Mouse (Mus musculus): ENCODE measurements around the gene Rbms3. TPM values are rescaled to one million over a fixed set of nuclear protein-coding genes. Genes with fewer than 3 reads are reported as not detected.
A peak's percentile ranks its signal among the peaks of the same experiment; 100 is the strongest.

Gene Rbms3
- polyA plus RNA-seq, 1 experiment from 2014 or later, result 76.1 TPM

DNA sequence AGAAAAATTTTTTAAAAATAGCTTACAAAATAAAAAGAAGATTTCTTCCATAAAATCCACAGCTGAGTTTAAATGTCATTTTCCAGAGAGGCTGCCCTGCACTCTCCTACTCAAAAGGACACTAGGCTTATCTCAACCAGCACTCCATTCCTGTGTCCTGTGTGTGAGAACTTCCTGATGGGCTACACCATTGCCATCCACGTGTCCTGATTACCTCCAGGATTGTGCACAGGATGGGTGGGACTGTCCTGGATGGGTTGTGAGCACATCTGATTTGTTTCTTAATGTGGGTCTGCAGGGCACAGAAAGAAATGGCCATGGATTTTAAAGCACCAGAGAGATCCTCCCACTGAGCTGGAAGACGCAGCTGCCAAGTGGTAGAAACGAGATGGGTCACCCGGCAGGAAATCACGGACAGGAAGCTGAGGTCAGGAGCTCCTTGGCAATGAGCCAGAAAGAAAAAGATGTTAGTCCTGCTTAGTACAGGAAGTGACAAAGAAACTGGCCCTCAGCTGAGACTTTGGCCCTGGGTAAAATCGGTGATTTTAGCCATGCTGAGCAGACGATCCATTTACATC is 256.5 kb downstream of the Rbms3 start:
- WGBS, result 33% methylated on average over 7 of the region's 7 CpGs
- Histone ChIP-seq H3K9ac (ENCODE audit: low read length) (no peak overlapping the region), H3K27ac (ENCODE audit: low read length) (no peak overlapping the region), H3K9me3 (replicated peaks; ENCODE audit: control insufficient read depth, low read length) (no peaks in the 10 kb centered on the region), H3K4me2 (ENCODE audit: low read depth, low read length) (no peak overlapping the region), H3K36me3 (ENCODE audit: control insufficient read depth, insufficient read depth, low read length) (no peaks in the 10 kb centered on the region), H3K27me3 (ENCODE audit: control insufficient read depth, insufficient read depth, low read length) (no peaks in the 10 kb centered on the region), H3K4me3 (replicated peaks; ENCODE audit: low read length) (no peak overlapping the region), H3K4me1 (ENCODE audit: control insufficient read depth, insufficient read depth, low read length) (0 out of 2 replicates have a peak, but pooled peaks cover under 1% of the 10 kb centered on the region)
- ATAC-seq (ENCODE audit: insufficient read depth, low FRiP score), result peak; percentile 10; the same call in 1 of the 2 replicates

DNA sequence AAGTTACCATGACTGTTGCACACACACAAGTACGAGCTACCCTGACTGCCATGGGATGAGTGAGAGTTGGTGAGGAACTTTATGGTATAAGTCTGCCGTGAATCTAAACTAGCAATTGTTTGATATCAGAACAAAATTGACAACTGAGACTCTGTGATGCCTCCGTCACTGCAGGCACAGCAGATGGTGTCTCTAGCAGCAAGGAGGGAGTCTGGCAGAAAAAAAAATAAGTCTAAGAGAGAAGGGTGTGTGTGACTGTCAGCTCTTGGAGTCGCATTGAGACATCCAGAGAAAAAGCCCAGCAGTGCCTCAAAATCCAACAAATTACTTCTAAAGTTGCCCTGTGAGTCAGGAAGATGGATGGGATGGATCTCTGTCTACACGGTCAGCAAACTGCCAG is 257.7 kb downstream of the Rbms3 start:
- no peaks in the 10 kb centered on the region for H3K36me3 ChIP-seq (ENCODE audit: control insufficient read depth, insufficient read depth, low read length)
- no peaks in the 10 kb centered on the region for H3K9me3 ChIP-seq (replicated peaks; ENCODE audit: control insufficient read depth, low read length)
- no peak for ATAC-seq (ENCODE audit: insufficient read depth, low FRiP score)
- no peaks in the 10 kb centered on the region for H3K27me3 ChIP-seq (ENCODE audit: control insufficient read depth, insufficient read depth, low read length)
- H3K4me1 ChIP-seq (ENCODE audit: control insufficient read depth, insufficient read depth, low read length), result no peaks in the 10 kb centered on the region
- H3K27ac ChIP-seq (ENCODE audit: low read length), result no peak overlapping the region
- WGBS, result 58% methylated on average over 5 of the region's 5 CpGs
- H3K4me3 ChIP-seq (replicated peaks; ENCODE audit: low read length), result no peak overlapping the region
- no peak overlapping the region for H3K9ac ChIP-seq (ENCODE audit: low read length)
- no peak overlapping the region for H3K4me2 ChIP-seq (ENCODE audit: low read depth, low read length)

- no peak for ATAC-seq (ENCODE audit: insufficient read depth, low FRiP score)
- Histone ChIP-seq H3K36me3 (ENCODE audit: control insufficient read depth, insufficient read depth, low read length) (no peaks in the 10 kb centered on the region), H3K9ac (ENCODE audit: low read length) (no peak overlapping the region), H3K27ac (ENCODE audit: low read length) (no peak overlapping the region), H3K27me3 (ENCODE audit: control insufficient read depth, insufficient read depth, low read length) (no peaks in the 10 kb centered on the region), H3K9me3 (replicated peaks; ENCODE audit: control insufficient read depth, low read length) (no peaks in the 10 kb centered on the region), H3K4me1 (ENCODE audit: control insufficient read depth, insufficient read depth, low read length) (no peaks in the 10 kb centered on the region), H3K4me2 (ENCODE audit: low read depth, low read length) (no peak overlapping the region), H3K4me3 (replicated peaks; ENCODE audit: low read length) (no peak overlapping the region)
- 97% methylated on average over 6 of the region's 6 CpGs for WGBS
Observed at GRCm38 (mm10) chr9:117370086-117370485, 259.6 kb downstream of the Rbms3 start.

- H3K9me3 ChIP-seq (replicated peaks; ENCODE audit: control insufficient read depth, low read length), result no peaks in the 10 kb centered on the region
- ATAC-seq (ENCODE audit: insufficient read depth, low FRiP score), result no peak
- no peak overlapping the region for H3K9ac ChIP-seq (ENCODE audit: low read length)
- H3K36me3 ChIP-seq (ENCODE audit: control insufficient read depth, insufficient read depth, low read length), result no peaks in the 10 kb centered on the region
- 93% methylated on average over 4 of the region's 4 CpGs for WGBS
- no peak overlapping the region for H3K4me3 ChIP-seq (replicated peaks; ENCODE audit: low read length)
- H3K4me2 ChIP-seq (ENCODE audit: low read depth, low read length), result no peak overlapping the region
- H3K27me3 ChIP-seq (ENCODE audit: control insufficient read depth, insufficient read depth, low read length), result no peaks in the 10 kb centered on the region
- no peaks in the 10 kb centered on the region for H3K4me1 ChIP-seq (ENCODE audit: control insufficient read depth, insufficient read depth, low read length)
- H3K27ac ChIP-seq (ENCODE audit: low read length), result no peak overlapping the region
Observed at GRCm38 (mm10) chr9:117368016-117368415, 261.7 kb downstream of the Rbms3 start.

DNA sequence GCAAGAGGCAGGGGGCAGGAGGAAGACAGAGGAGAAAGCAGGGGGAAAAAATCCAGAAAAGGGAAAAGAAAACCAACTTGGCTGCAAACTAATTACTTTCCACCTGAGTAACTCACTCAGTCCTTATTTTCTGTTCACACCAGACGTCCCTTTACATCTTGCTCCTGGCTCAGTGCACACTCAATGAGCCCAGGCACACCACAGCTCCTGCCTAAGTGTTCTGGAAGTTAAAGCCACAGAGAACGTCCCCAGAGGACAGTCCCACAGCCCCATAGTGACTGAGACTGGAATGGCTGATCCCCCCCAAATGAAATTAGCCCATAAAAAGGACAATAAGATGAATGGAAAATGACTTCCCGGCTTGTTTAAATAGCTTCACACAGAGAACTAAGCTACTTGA is 265.1 kb downstream of the Rbms3 start:
- no peaks in the 10 kb centered on the region for H3K36me3 ChIP-seq (ENCODE audit: control insufficient read depth, insufficient read depth, low read length)
- H3K4me2 ChIP-seq (ENCODE audit: low read depth, low read length), result no peak overlapping the region
- no peak overlapping the region for H3K9ac ChIP-seq (ENCODE audit: low read length)
- no peak for ATAC-seq (ENCODE audit: insufficient read depth, low FRiP score)
- WGBS, result 62% methylated on average over 3 of the region's 3 CpGs
- H3K27me3 ChIP-seq (ENCODE audit: control insufficient read depth, insufficient read depth, low read length), result no peaks in the 10 kb centered on the region
- H3K4me3 ChIP-seq (replicated peaks; ENCODE audit: low read length), result no peak overlapping the region
- no peaks in the 10 kb centered on the region for H3K9me3 ChIP-seq (replicated peaks; ENCODE audit: control insufficient read depth, low read length)
- H3K27ac ChIP-seq (ENCODE audit: low read length), result no peak overlapping the region
- no peaks in the 10 kb centered on the region for H3K4me1 ChIP-seq (ENCODE audit: control insufficient read depth, insufficient read depth, low read length)

DNA sequence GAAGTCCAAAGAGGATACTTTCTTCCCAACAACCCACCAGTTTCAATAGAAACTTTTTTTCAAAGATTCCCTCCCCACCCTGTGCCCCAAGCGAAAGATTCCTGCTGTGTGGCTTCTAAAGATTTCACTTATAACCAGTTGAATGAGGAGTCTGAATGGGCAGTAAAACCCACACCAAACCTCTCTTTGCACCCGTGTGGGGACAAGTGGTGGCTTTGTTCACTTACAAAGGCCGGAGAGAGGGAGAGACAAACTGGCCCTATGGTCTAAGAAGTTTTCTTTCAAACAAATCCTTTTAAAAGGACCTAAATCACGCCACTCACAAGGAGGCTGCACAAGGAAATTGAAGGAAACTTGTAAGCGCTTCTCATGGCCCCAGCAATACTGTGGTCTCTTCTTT is 268.3 kb downstream of the Rbms3 start:
- Histone ChIP-seq H3K9me3 (replicated peaks; ENCODE audit: control insufficient read depth, low read length) (no peaks in the 10 kb centered on the region), H3K4me2 (ENCODE audit: low read depth, low read length) (no peak overlapping the region), H3K36me3 (ENCODE audit: control insufficient read depth, insufficient read depth, low read length) (no peaks in the 10 kb centered on the region), H3K9ac (ENCODE audit: low read length) (no peak overlapping the region), H3K27ac (ENCODE audit: low read length) (no peak overlapping the region), H3K4me3 (replicated peaks; ENCODE audit: low read length) (no peak overlapping the region), H3K27me3 (ENCODE audit: control insufficient read depth, insufficient read depth, low read length) (no peaks in the 10 kb centered on the region), H3K4me1 (ENCODE audit: control insufficient read depth, insufficient read depth, low read length) (peaks cover 9% of the 10 kb centered on the region)
- 78% methylated on average over 5 of the region's 5 CpGs for WGBS
- no peak for ATAC-seq (ENCODE audit: insufficient read depth, low FRiP score)

- no peak overlapping the region for H3K4me3 ChIP-seq (replicated peaks; ENCODE audit: low read length)
- peak overlapping the region; percentile 11 for H3K27ac ChIP-seq (ENCODE audit: low read length)
- peak; percentile 87 for ATAC-seq (ENCODE audit: insufficient read depth, low FRiP score)
- peak overlapping the region; percentile 24 for H3K4me2 ChIP-seq (ENCODE audit: low read depth, low read length)
- H3K27me3 ChIP-seq (ENCODE audit: control insufficient read depth, insufficient read depth, low read length), result no peaks in the 10 kb centered on the region
- no peaks in the 10 kb centered on the region for H3K36me3 ChIP-seq (ENCODE audit: control insufficient read depth, insufficient read depth, low read length)
- peaks cover 9% of the 10 kb centered on the region for H3K4me1 ChIP-seq (ENCODE audit: control insufficient read depth, insufficient read depth, low read length)
- no peak overlapping the region; the same call in 1 of the 2 replicates for H3K9ac ChIP-seq (ENCODE audit: low read length)
- 19% methylated on average over 9 of the region's 9 CpGs for WGBS
- no peaks in the 10 kb centered on the region for H3K9me3 ChIP-seq (replicated peaks; ENCODE audit: control insufficient read depth, low read length)
Observed at GRCm38 (mm10) chr9:117356764-117357442, 272.8 kb downstream of the Rbms3 start.

DNA sequence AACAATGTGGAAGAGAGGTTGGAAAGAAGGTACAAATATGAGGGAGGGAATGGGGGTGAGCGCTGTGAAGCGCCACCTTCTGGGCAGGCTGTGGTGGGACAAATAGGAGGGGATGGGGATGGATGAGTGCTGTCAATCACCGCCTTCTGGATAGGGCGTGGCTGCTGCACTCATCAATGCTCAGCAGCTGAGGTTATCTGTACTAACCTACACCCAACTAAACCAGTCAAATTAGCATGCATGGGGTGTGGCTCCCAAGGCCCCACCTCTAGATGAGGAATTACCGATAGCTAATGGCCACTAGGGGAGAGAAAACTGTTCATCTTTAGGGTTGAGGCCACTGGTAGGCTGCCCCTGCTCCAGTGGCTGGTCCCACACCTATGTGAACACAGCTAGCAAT is 274.2 kb downstream of the Rbms3 start:
- Histone ChIP-seq H3K9me3 (replicated peaks; ENCODE audit: control insufficient read depth, low read length) (no peaks in the 10 kb centered on the region), H3K27me3 (ENCODE audit: control insufficient read depth, insufficient read depth, low read length) (no peaks in the 10 kb centered on the region), H3K4me1 (ENCODE audit: control insufficient read depth, insufficient read depth, low read length) (peaks cover 9% of the 10 kb centered on the region), H3K4me2 (ENCODE audit: low read depth, low read length) (no peak overlapping the region), H3K4me3 (replicated peaks; ENCODE audit: low read length) (no peak overlapping the region), H3K36me3 (ENCODE audit: control insufficient read depth, insufficient read depth, low read length) (no peaks in the 10 kb centered on the region), H3K9ac (ENCODE audit: low read length) (no peak overlapping the region), H3K27ac (ENCODE audit: low read length) (no peak overlapping the region)
- WGBS, result 68% methylated on average over 5 of the region's 5 CpGs
- no peak for ATAC-seq (ENCODE audit: insufficient read depth, low FRiP score)

GRCm38 (mm10) chr9:117342336-117342735 is 287.4 kb downstream of the Rbms3 start:
- 0 out of 2 replicates have a peak, but pooled peaks cover 3% of the 10 kb centered on the region for H3K9me3 ChIP-seq (replicated peaks; ENCODE audit: control insufficient read depth, low read length)
- H3K36me3 ChIP-seq (ENCODE audit: control insufficient read depth, insufficient read depth, low read length), result no peaks in the 10 kb centered on the region
- WGBS, result 79% methylated on average over 4 of the region's 4 CpGs

More at GRCm38 (mm10) chr9:117342336-117342735, 287.4 kb downstream of the Rbms3 start:
- no peaks in the 10 kb centered on the region for H3K27me3 ChIP-seq (ENCODE audit: control insufficient read depth, insufficient read depth, low read length)
- no peak for ATAC-seq (ENCODE audit: insufficient read depth, low FRiP score)
- H3K9ac ChIP-seq (ENCODE audit: low read length), result no peak overlapping the region
- H3K27ac ChIP-seq (ENCODE audit: low read length), result no peak overlapping the region
- H3K4me1 ChIP-seq (ENCODE audit: control insufficient read depth, insufficient read depth, low read length), result no peaks in the 10 kb centered on the region
- H3K4me3 ChIP-seq (replicated peaks; ENCODE audit: low read length), result no peak overlapping the region
- no peak overlapping the region for H3K4me2 ChIP-seq (ENCODE audit: low read depth, low read length)

All from stomach, embryonic 16.5 days (tissue).